Comparison of ENCODE assay signal across 23 mouse cellular contexts in genomic region chr12:29211946-29212345, GRCm38 (mm10).
"Had no signal": no experiment of that assay in that cellular context is flagged by ENCODE, and none has a peak within 500 bp of the region (broad histone marks: within the 10 kb centered on the region; RNA-seq: fewer than 3 reads in every experiment).

No protein-coding gene starts in this region.

- H3K36me3 ChIP-seq: heart, embryonic 13.5 days; heart, embryonic 15.5 days; hindbrain, embryonic 13.5 days; hindbrain, embryonic 15.5 days; limb, embryonic 13.5 days; limb, embryonic 15.5 days; liver, embryonic 12.5 days had no signal

- ATAC-seq: forebrain, postnatal 0 days; hindbrain, postnatal 0 days; intestine, embryonic 16.5 days; liver, embryonic 12.5 days had no signal

- DNase-seq: forebrain, postnatal 0 days; gastrocnemius, postnatal 14 days; gastrocnemius, postnatal 36 days; heart, adult 11 months; heart, adult 2 months; heart, postnatal 14 days; heart, postnatal 36 days; kidney, adult 18-20 months; layer of hippocampus, adult 9-11 months; layer of hippocampus, postnatal 36 days; left cerebral cortex, postnatal 4 days had no signal

- H3K4me3 ChIP-seq: heart, adult 2 months; heart, embryonic 13.5 days; heart, embryonic 15.5 days; hindbrain, embryonic 13.5 days; hindbrain, embryonic 15.5 days; limb, embryonic 13.5 days; limb, embryonic 15.5 days; liver, embryonic 12.5 days had no signal

- H3K9me3 ChIP-seq: heart, embryonic 13.5 days; heart, embryonic 15.5 days; hindbrain, embryonic 13.5 days; hindbrain, embryonic 15.5 days; limb, embryonic 13.5 days; limb, embryonic 15.5 days; liver, embryonic 12.5 days had no signal

- H3K27me3 ChIP-seq: heart, embryonic 13.5 days; heart, embryonic 15.5 days; hindbrain, embryonic 13.5 days; hindbrain, embryonic 15.5 days; limb, embryonic 13.5 days; limb, embryonic 15.5 days; liver, embryonic 12.5 days had no signal

- H3K9ac ChIP-seq: forebrain, postnatal 0 days; heart, embryonic 13.5 days; heart, embryonic 15.5 days; hindbrain, embryonic 13.5 days; hindbrain, embryonic 15.5 days; limb, embryonic 13.5 days; limb, embryonic 15.5 days; liver, embryonic 12.5 days; liver, embryonic 14.5 days had no signal

- H3K4me1 ChIP-seq: heart, embryonic 13.5 days; heart, embryonic 15.5 days; hindbrain, embryonic 15.5 days; limb, embryonic 13.5 days; limb, embryonic 15.5 days; liver, embryonic 12.5 days had no signal

- H3K27ac ChIP-seq: heart, adult 2 months; heart, embryonic 13.5 days; heart, embryonic 15.5 days; hindbrain, embryonic 13.5 days; hindbrain, embryonic 15.5 days; hindbrain, postnatal 0 days; kidney, postnatal 0 days; limb, embryonic 13.5 days; limb, embryonic 15.5 days; liver, embryonic 12.5 days; liver, embryonic 14.5 days had no signal

- H3K4me2 ChIP-seq: heart, embryonic 11.5 days; heart, embryonic 13.5 days; heart, embryonic 15.5 days; hindbrain, embryonic 13.5 days; hindbrain, embryonic 15.5 days; limb, embryonic 13.5 days; limb, embryonic 15.5 days; liver, embryonic 12.5 days had no signal
